Mouse (Mus musculus) G1E (cell line): ENCODE data around the gene Auts2. TPM values are rescaled to one million over a fixed set of nuclear protein-coding genes. Genes with fewer than 3 reads are reported as not detected.

ENCODE experiments used
- ATAC-seq: 2 replicates; pipeline ENCODE4 v1.8.0; 2016; ENCODE audit warnings: mild to moderate bottlenecking; ENCODE audit not compliant: insufficient number of reproducible peaks, poor library complexity, low FRiP score, severe bottlenecking; ENCODE audit errors: extremely low read depth
- DNase-seq: peaks from one replicate; pipeline ENCODE4 v3.0.0; 2012; ENCODE audit warnings: low spot score
- H3K27me3 ChIP-seq: 2 replicates; pipeline ENCODE4 v1.6.1; 2012; ENCODE audit warnings: mild to moderate bottlenecking, low read length, inconsistent platforms; ENCODE audit not compliant: insufficient read depth
- H3K36me3 ChIP-seq: replicated peaks from 2 replicates; pipeline ENCODE3; 2012; ENCODE audit warnings: mild to moderate bottlenecking, inconsistent platforms
- H3K4me1 ChIP-seq: 2 replicates; pipeline ENCODE4 v1.6.1; 2012; ENCODE audit warnings: low read depth, low read length, inconsistent platforms, mixed read lengths; ENCODE audit not compliant: insufficient read depth
- H3K4me3 ChIP-seq: 2 replicates; pipeline ENCODE4 v1.5.1; 2012; ENCODE audit warnings: low read depth, mild to moderate bottlenecking, inconsistent platforms, low read length, moderate library complexity, mixed read lengths
- H3K9me3 ChIP-seq: replicated peaks from 2 replicates; pipeline ENCODE4 v1.6.1; 2012; ENCODE audit warnings: inconsistent platforms
- CTCF ChIP-seq: IDR thresholded peaks from 2 replicates; pipeline ENCODE4 v1.5.1; 2012; ENCODE audit warnings: low read depth, low read length, inconsistent platforms, mixed read lengths
- GATA1 ChIP-seq: IDR thresholded peaks from 2 replicates; pipeline ENCODE4 v1.6.1; 2012; ENCODE audit warnings: borderline replicate concordance, low read length, inconsistent platforms, mixed read lengths
- GATA2 ChIP-seq: IDR thresholded peaks from 2 replicates; pipeline ENCODE4 v1.6.1; 2012; ENCODE audit warnings: low read depth, low read length, inconsistent platforms, borderline replicate concordance
- POLR2AphosphoS5 ChIP-seq: IDR thresholded peaks from 2 replicates; pipeline ENCODE4 v1.6.1; 2012; ENCODE audit warnings: low read depth, low read length, inconsistent platforms; ENCODE audit not compliant: insufficient replicate concordance
- TAL1 ChIP-seq: conservative IDR thresholded peaks from 2 replicates; pipeline ENCODE4 v1.6.1; 2012; ENCODE audit warnings: low read depth, low read length, inconsistent platforms, mixed read lengths
- polyA plus RNA-seq: library from polyadenylated mRNA; stranded (reverse); fragments of >175 nt; gene quantifications from 2 replicates; pipeline ENCODE4 v1.2.3, GENCODE M21; 2012
- total RNA-seq, 2 experiments: library from RNA; stranded (forward) in 1 of 2; stranded (reverse) in 1 of 2; fragments of 200-1000 nt in 1 of 2; fragments of >200 nt in 1 of 2; fragmentation: Nextera tagmentation in 1 of 2; gene quantifications; 2 replicates each; pipeline ENCODE4 v1.2.3; 2014 to 2017

The Auts2 gene
- total and polyA plus RNA-seq, 3 experiments = 0.09 to 1.3 (median 0.90) TPM

- Histone ChIP-seq H3K36me3 (no peaks in the 10 kb centered on the region), H3K27me3 (no peaks in the 10 kb centered on the region), H3K9me3 (peaks cover 68% of the 10 kb centered on the region), H3K4me1 (no peaks in the 10 kb centered on the region), H3K4me3 (no peak overlapping the region)
- TF ChIP-seq GATA1 (no peak), POLR2AphosphoS5 (no peak), GATA2 (no peak), CTCF (no peak), TAL1 (no peak)
- no peak for ATAC-seq
- no peak for DNase-seq
These were observed 820.4 kb downstream of the Auts2 start for GRCm38 (mm10) chr5:131722791-131723190.

- ATAC-seq = no peak
- H3K27me3 ChIP-seq = no peaks in the 10 kb centered on the region
- peaks cover 70% of the 10 kb centered on the region for H3K9me3 ChIP-seq
These were observed 820.8 kb downstream of the Auts2 start for GRCm38 (mm10) chr5:131722361-131722760.

GRCm38 (mm10) chr5:131718013-131718412, 825.1 kb downstream of the Auts2 start:
- H3K9me3 ChIP-seq = peaks cover 67% of the 10 kb centered on the region
- ATAC-seq = no peak
- no peak for DNase-seq
- TF ChIP-seq POLR2AphosphoS5 (no peak), CTCF (no peak), GATA2 (no peak)
- H3K36me3 ChIP-seq = no peaks in the 10 kb centered on the region
- no peaks in the 10 kb centered on the region for H3K4me1 ChIP-seq
- no peak overlapping the region for H3K4me3 ChIP-seq
- H3K27me3 ChIP-seq = no peaks in the 10 kb centered on the region

More at GRCm38 (mm10) chr5:131722361-131722760, 820.8 kb downstream of the Auts2 start:
- Histone ChIP-seq H3K36me3 (no peaks in the 10 kb centered on the region), H3K4me1 (no peaks in the 10 kb centered on the region), H3K4me3 (no peak overlapping the region)
- TF ChIP-seq CTCF = no peak
- no peak for TF ChIP-seq GATA1
- no peak for TF ChIP-seq POLR2AphosphoS5
- no peak for DNase-seq

GRCm38 (mm10) chr5:131717359-131717965, 825.7 kb downstream of the Auts2 start:
- Histone ChIP-seq H3K27me3 (no peaks in the 10 kb centered on the region), H3K9me3 (peaks cover 67% of the 10 kb centered on the region), H3K4me3 (no peak overlapping the region), H3K4me1 (no peaks in the 10 kb centered on the region), H3K36me3 (no peaks in the 10 kb centered on the region)
- no peak for TF ChIP-seq GATA2
- no peak for TF ChIP-seq CTCF
- no peak for TF ChIP-seq POLR2AphosphoS5
- TF ChIP-seq TAL1 = no peak
- DNase-seq (no peak), ATAC-seq (no peak)

- TF ChIP-seq GATA1 (no peak), GATA2 (no peak), TAL1 (no peak), CTCF (no peak), POLR2AphosphoS5 (no peak)
- H3K4me1 ChIP-seq = no peaks in the 10 kb centered on the region
- ATAC-seq (no peak), DNase-seq (no peak)
- H3K27me3 ChIP-seq = no peaks in the 10 kb centered on the region
- H3K36me3 ChIP-seq = no peaks in the 10 kb centered on the region
- peaks cover 69% of the 10 kb centered on the region for H3K9me3 ChIP-seq
- H3K4me3 ChIP-seq = no peak overlapping the region
These were observed 828.2 kb downstream of the Auts2 start for GRCm38 (mm10) chr5:131714979-131715378.

GRCm38 (mm10) chr5:131712441-131712840, 830.7 kb downstream of the Auts2 start:
- no peaks in the 10 kb centered on the region for H3K4me1 ChIP-seq
- H3K9me3 ChIP-seq = peaks cover 62% of the 10 kb centered on the region
- no peaks in the 10 kb centered on the region for H3K36me3 ChIP-seq
- no peaks in the 10 kb centered on the region for H3K27me3 ChIP-seq
- no peak for ATAC-seq
- DNase-seq = no peak
- no peak for TF ChIP-seq POLR2AphosphoS5
- no peak overlapping the region for H3K4me3 ChIP-seq

- DNase-seq (no peak), ATAC-seq (no peak)
- no peak overlapping the region for H3K4me3 ChIP-seq
- H3K27me3 ChIP-seq = no peaks in the 10 kb centered on the region
- H3K9me3 ChIP-seq = peaks cover 59% of the 10 kb centered on the region
- TF ChIP-seq POLR2AphosphoS5 (no peak), GATA1 (no peak), CTCF (no peak), GATA2 (no peak), TAL1 (no peak)
- H3K36me3 ChIP-seq = no peaks in the 10 kb centered on the region
- no peaks in the 10 kb centered on the region for H3K4me1 ChIP-seq
These were observed 831.5 kb downstream of the Auts2 start for GRCm38 (mm10) chr5:131711474-131712129.
